Mouse (Mus musculus) C2C12 (cell line): ENCODE measurements around the gene Esam. TPM values are rescaled to one million over a fixed set of nuclear protein-coding genes. Genes with fewer than 3 reads are reported as not detected.

ENCODE experiments used
- H3K27me3 ChIP-seq: one replicate; pipeline ENCODE4 v1.6.1; 2011; ENCODE audit not compliant: control insufficient read depth, insufficient read depth, insufficient read length
- H3K36me3 ChIP-seq: one replicate; pipeline ENCODE4 v1.6.1; 2011; ENCODE audit not compliant: control insufficient read depth, insufficient read depth
- H3K4me3 ChIP-seq: one replicate; pipeline ENCODE4 v1.5.1; 2011; ENCODE audit warnings: mild to moderate bottlenecking, control low read depth; ENCODE audit not compliant: poor library complexity, insufficient read depth, severe bottlenecking
- H3K79me2 ChIP-seq: one replicate; pipeline ENCODE4 v1.6.1; 2011; ENCODE audit not compliant: control insufficient read depth, insufficient read depth
- H3K79me3 ChIP-seq: one replicate; pipeline ENCODE4 v1.6.1; 2011; ENCODE audit warnings: low read depth, control low read depth
- H3ac ChIP-seq: one replicate; pipeline ENCODE3; 2011; ENCODE audit warnings: low read depth; ENCODE audit not compliant: control insufficient read depth, insufficient read length
- CEBPB ChIP-seq: IDR thresholded peaks from one replicate; pipeline ENCODE4 v1.6.1; 2011; ENCODE audit warnings: low read depth, mild to moderate bottlenecking, control low read depth, moderate library complexity
- CTCF ChIP-seq: IDR thresholded peaks from one replicate; pipeline ENCODE4 v1.5.1; 2011; ENCODE audit not compliant: control insufficient read depth, insufficient read depth, insufficient read length
- FOSL1 ChIP-seq: IDR thresholded peaks from one replicate; pipeline ENCODE4 v1.8.0; 2011; ENCODE audit warnings: mild to moderate bottlenecking, low read length; ENCODE audit not compliant: poor library complexity, insufficient read depth, severe bottlenecking
- MAX ChIP-seq: IDR thresholded peaks from one replicate; pipeline ENCODE4 v1.6.1; 2011; ENCODE audit warnings: mild to moderate bottlenecking, control low read depth
- MYOD1 ChIP-seq: IDR thresholded peaks from one replicate; pipeline ENCODE4 v1.6.1; 2011; ENCODE audit warnings: low read depth; ENCODE audit not compliant: control insufficient read depth, insufficient read length
- MYOG ChIP-seq: IDR thresholded peaks from one replicate; pipeline ENCODE4 v1.6.1; 2011; ENCODE audit not compliant: control insufficient read depth, insufficient read length; ENCODE audit errors: extremely low read depth
- USF1 ChIP-seq: IDR thresholded peaks from one replicate; pipeline ENCODE4 v1.6.1; 2011; ENCODE audit warnings: low read depth, mild to moderate bottlenecking, control low read depth, moderate library complexity
- polyA plus RNA-seq: library from polyadenylated mRNA; unstranded; fragments of >200 nt; fragmentation: generic; extraction: Trizol; gene quantifications from one replicate; pipeline ENCODE4 v1.2.1, GENCODE M21; 2012; ENCODE audit warnings: missing spikeins

The Esam gene
- polyA plus RNA-seq, 1 experiment: 0.06 TPM

GRCm38 (mm10) chr9:37495761-37496160 lies 32.1 kb upstream of the Esam start:
- Histone ChIP-seq H3K36me3 (peaks cover 12% of the 10 kb centered on the region), H3K4me3 (no peak overlapping the region), H3ac (no peak overlapping the region), H3K79me2 (peaks cover 99% of the 10 kb centered on the region), H3K27me3 (no peaks in the 10 kb centered on the region), H3K79me3 (peaks cover 84% of the 10 kb centered on the region)
- TF ChIP-seq MAX (no peak), MYOD1 (no peak), FOSL1 (no peak), USF1 (no peak), CTCF (no peak), CEBPB (no peak), MYOG (no peak)

GRCm38 (mm10) chr9:37496325-37496724 lies 31.6 kb upstream of the Esam start:
- Histone ChIP-seq H3K4me3 (no peak overlapping the region), H3K36me3 (peaks cover 12% of the 10 kb centered on the region), H3K27me3 (no peaks in the 10 kb centered on the region), H3K79me3 (peaks cover 85% of the 10 kb centered on the region), H3K79me2 (peaks cover 98% of the 10 kb centered on the region), H3ac (no peak overlapping the region)
- TF ChIP-seq MAX (no peak), CEBPB (no peak), CTCF (no peak), FOSL1 (no peak), MYOG (no peak)

- H3K4me3 ChIP-seq: no peak overlapping the region
- H3K79me3 ChIP-seq: peaks cover 86% of the 10 kb centered on the region
- TF ChIP-seq MYOG: no peak
- TF ChIP-seq USF1: no peak
- no peak for TF ChIP-seq CEBPB
- no peak for TF ChIP-seq CTCF
- TF ChIP-seq FOSL1: no peak
- no peak for TF ChIP-seq MYOD1
- TF ChIP-seq MAX: no peak
- no peaks in the 10 kb centered on the region for H3K27me3 ChIP-seq
- H3K79me2 ChIP-seq: peaks cover 97% of the 10 kb centered on the region
- H3K36me3 ChIP-seq: peaks cover 9% of the 10 kb centered on the region
- no peak overlapping the region for H3ac ChIP-seq
These were observed 27.7 kb upstream of the Esam start for GRCm38 (mm10) chr9:37500201-37500600.

- Histone ChIP-seq H3ac (no peak overlapping the region), H3K79me3 (peaks cover 76% of the 10 kb centered on the region), H3K4me3 (no peak overlapping the region), H3K36me3 (peaks cover 5% of the 10 kb centered on the region), H3K79me2 (peaks cover 96% of the 10 kb centered on the region), H3K27me3 (no peaks in the 10 kb centered on the region)
- TF ChIP-seq MYOG: no peak
- no peak for TF ChIP-seq CEBPB
- no peak for TF ChIP-seq FOSL1
- TF ChIP-seq MAX: no peak
- no peak for TF ChIP-seq USF1
- TF ChIP-seq CTCF: no peak
- no peak for TF ChIP-seq MYOD1
These were observed 26.7 kb upstream of the Esam start for GRCm38 (mm10) chr9:37501170-37501569.

- Histone ChIP-seq H3K79me3 (peaks cover 57% of the 10 kb centered on the region), H3K4me3 (no peak overlapping the region)
- no peak for TF ChIP-seq MAX
- no peak for TF ChIP-seq FOSL1
- TF ChIP-seq USF1: no peak
- TF ChIP-seq CTCF: no peak
- no peak for TF ChIP-seq MYOD1
- TF ChIP-seq MYOG: no peak
- TF ChIP-seq CEBPB: no peak
These were observed 23.5 kb upstream of the Esam start for GRCm38 (mm10) chr9:37504348-37504747.

GRCm38 (mm10) chr9:37506023-37506422 lies 21.9 kb upstream of the Esam start:
- Histone ChIP-seq H3K79me2 (peaks cover 96% of the 10 kb centered on the region), H3K27me3 (no peaks in the 10 kb centered on the region), H3K4me3 (no peak overlapping the region), H3K36me3 (peaks cover 5% of the 10 kb centered on the region), H3K79me3 (peaks cover 43% of the 10 kb centered on the region), H3ac (no peak overlapping the region)
- TF ChIP-seq MAX (no peak), CEBPB (no peak), USF1 (no peak), CTCF (no peak), FOSL1 (no peak), MYOD1 (no peak), MYOG (no peak)

More at GRCm38 (mm10) chr9:37504348-37504747, 23.5 kb upstream of the Esam start:
- Histone ChIP-seq H3K79me2 (peaks cover 96% of the 10 kb centered on the region), H3ac (no peak overlapping the region), H3K27me3 (no peaks in the 10 kb centered on the region), H3K36me3 (peaks cover 5% of the 10 kb centered on the region)
